In genomic region chr13:58547570-58547969, GRCm38 (mm10) we compare ENCODE assay signal across 8 mouse cellular contexts.
DNase-seq lines count a peak whose midpoint lies in the region; ATAC-seq lines count a peak whose summit lies in the region.

No protein-coding gene starts in this region.

- no peak for DNase-seq in limb, embryonic 10.5 days (ENCODE audit: low spot score)
- peak; percentile 72 for DNase-seq in embryonic facial prominence, embryonic 14.5 days (ENCODE audit: low spot score)
- DNase-seq in left cerebral cortex, postnatal 14 days (ENCODE audit: low spot score in 2 of 2): peak; percentile 40 to 87
- DNase-seq in splenic B cell, adult 2 months (ENCODE audit: low read depth, low spot score): peak; percentile 27
- DNase-seq in B cell, adult 2 months: no peak
- DNase-seq in right cerebral cortex, postnatal 4 days: no peak

- no peak overlapping the region for H3K4me2 ChIP-seq in limb, embryonic 12.5 days
- no peak overlapping the region for H3K4me2 ChIP-seq in embryonic facial prominence, embryonic 14.5 days (ENCODE audit: low read depth, low read length)
- no peak overlapping the region for H3K4me2 ChIP-seq in heart, embryonic 12.5 days

- H3K9me3 ChIP-seq in limb, embryonic 12.5 days: no peaks in the 10 kb centered on the region
- no peaks in the 10 kb centered on the region for H3K9me3 ChIP-seq in limb, embryonic 10.5 days (replicated peaks)
- H3K9me3 ChIP-seq in embryonic facial prominence, embryonic 14.5 days (ENCODE audit: control insufficient read depth, low read length): no peaks in the 10 kb centered on the region
- no peaks in the 10 kb centered on the region for H3K9me3 ChIP-seq in heart, embryonic 12.5 days (replicated peaks)

- no peak for ATAC-seq in limb, embryonic 12.5 days (ENCODE audit: insufficient number of reproducible peaks, insufficient read depth, low FRiP score, low TSS enrichment, low read depth)
- peak; percentile 57 for ATAC-seq in embryonic facial prominence, embryonic 14.5 days (ENCODE audit: low read depth)
- ATAC-seq in heart, embryonic 12.5 days (ENCODE audit: insufficient number of reproducible peaks, low FRiP score): no peak

- peak overlapping the region; percentile 56; the same call in 1 of the 2 replicates for H3K27ac ChIP-seq in limb, embryonic 12.5 days
- H3K27ac ChIP-seq in limb, embryonic 10.5 days: no peak overlapping the region
- H3K27ac ChIP-seq in embryonic facial prominence, embryonic 14.5 days (replicated peaks; ENCODE audit: low read depth, low read length): peak overlapping the region; percentile 58; the same call in 1 of the 2 replicates
- no peak overlapping the region for H3K27ac ChIP-seq in heart, embryonic 12.5 days (ENCODE audit: poor library complexity, severe bottlenecking)

- 0 out of 2 replicates have a peak, but pooled peaks cover 5% of the 10 kb centered on the region for H3K27me3 ChIP-seq in limb, embryonic 12.5 days
- no peaks in the 10 kb centered on the region for H3K27me3 ChIP-seq in limb, embryonic 10.5 days (ENCODE audit: low read depth, poor library complexity, severe bottlenecking)
- no peaks in the 10 kb centered on the region; the same call in 1 of the 2 replicates for H3K27me3 ChIP-seq in embryonic facial prominence, embryonic 14.5 days (replicated peaks; ENCODE audit: control insufficient read depth, insufficient read depth, low read length)
- no peaks in the 10 kb centered on the region for H3K27me3 ChIP-seq in splenic B cell, adult 2 months (ENCODE audit: control insufficient read depth, insufficient read depth, low read length, poor library complexity, severe bottlenecking)
- H3K27me3 ChIP-seq in heart, embryonic 12.5 days (replicated peaks): peaks cover 18% of the 10 kb centered on the region; the same call in 1 of the 2 replicates

- no peak overlapping the region for H3K9ac ChIP-seq in limb, embryonic 12.5 days (replicated peaks)
- no peak overlapping the region for H3K9ac ChIP-seq in embryonic facial prominence, embryonic 14.5 days (ENCODE audit: low read depth, low read length)
- no peak overlapping the region for H3K9ac ChIP-seq in heart, embryonic 12.5 days

- H3K4me1 ChIP-seq in limb, embryonic 12.5 days (replicated peaks): peaks cover 13% of the 10 kb centered on the region; the same call in 1 of the 2 replicates
- peaks cover 18% of the 10 kb centered on the region; the same call in 1 of the 2 replicates for H3K4me1 ChIP-seq in limb, embryonic 10.5 days
- H3K4me1 ChIP-seq in embryonic facial prominence, embryonic 14.5 days (ENCODE audit: control insufficient read depth, insufficient read depth, low read length): peaks cover 7% of the 10 kb centered on the region; the same call in 1 of the 2 replicates
- H3K4me1 ChIP-seq in heart, embryonic 12.5 days (replicated peaks): no peaks in the 10 kb centered on the region

- no peaks in the 10 kb centered on the region for H3K36me3 ChIP-seq in limb, embryonic 12.5 days
- no peaks in the 10 kb centered on the region for H3K36me3 ChIP-seq in limb, embryonic 10.5 days
- no peaks in the 10 kb centered on the region for H3K36me3 ChIP-seq in embryonic facial prominence, embryonic 14.5 days (ENCODE audit: control insufficient read depth, insufficient read depth, low read length)
- no peaks in the 10 kb centered on the region for H3K36me3 ChIP-seq in splenic B cell, adult 2 months (ENCODE audit: control insufficient read depth, insufficient read depth, low read length, poor library complexity, severe bottlenecking)
- H3K36me3 ChIP-seq in heart, embryonic 12.5 days: no peaks in the 10 kb centered on the region

- H3K4me3 ChIP-seq in limb, embryonic 12.5 days (replicated peaks): no peak overlapping the region
- no peak overlapping the region for H3K4me3 ChIP-seq in limb, embryonic 10.5 days
- no peak overlapping the region for H3K4me3 ChIP-seq in embryonic facial prominence, embryonic 14.5 days (ENCODE audit: low read depth, low read length)
- no peak overlapping the region for H3K4me3 ChIP-seq in heart, embryonic 12.5 days

- intact Hi-C loops in left cerebral cortex, postnatal 14 days (cut with DNase I): loop anchor here (5.0 kb wide), 2 partner anchors 40 to 245 kb away; no protein-coding TSS in a partner anchor

- 62% methylated on average over 7 of the region's 7 CpGs for WGBS in limb, embryonic 12.5 days
- 68% methylated on average over 7 of the region's 7 CpGs for WGBS in limb, embryonic 10.5 days
- 25% methylated on average over 7 of the region's 7 CpGs for WGBS in embryonic facial prominence, embryonic 14.5 days
- WGBS in heart, embryonic 12.5 days: 56% methylated on average over 7 of the region's 7 CpGs

Comparison
In these comparisons a context has a peak if more than half of its experiments do, and no peak if none do; other contexts are left out.
1. H3K27ac ChIP-seq: peak in limb, embryonic 12.5 days (single experiment) and embryonic facial prominence, embryonic 14.5 days (single experiment); none in limb, embryonic 10.5 days (single experiment) and heart, embryonic 12.5 days (single experiment).
2. DNase-seq: peak in embryonic facial prominence, embryonic 14.5 days (single experiment), left cerebral cortex, postnatal 14 days (2 of 2) and splenic B cell, adult 2 months (single experiment); none in limb, embryonic 10.5 days (single experiment), B cell, adult 2 months (0 of 2) and right cerebral cortex, postnatal 4 days (single experiment).